Mouse (Mus musculus): ENCODE measurements around the gene Ap1m2. TPM values are rescaled to one million over a fixed set of nuclear protein-coding genes. Genes with fewer than 3 reads are reported as not detected.
A peak's percentile ranks its signal among the peaks of the same experiment; 100 is the strongest.

Ap1m2 gene
- polyA plus RNA-seq (2014; fragmentation: Nextera tagmentation; extraction: Ambion mirVana), result 15.9 and 16.3 TPM in 2 replicates

- Histone ChIP-seq H3K27ac (replicated peaks; ENCODE audit: low read depth, low read length) (no peak within 1 kb of the TSS), H3K9ac (replicated peaks; ENCODE audit: low read length) (0 out of 2 replicates have a peak within 1 kb of the TSS, but pooled peaks have one; percentile 22)
- DNase-seq (ENCODE audit: low spot score), result peak; percentile 46
These were observed at the start of gene Ap1m2 for GRCm38 (mm10) chr9:21312134-21312533. Ap1m2 (minus strand) TSS chr9:21312337.

DNA sequence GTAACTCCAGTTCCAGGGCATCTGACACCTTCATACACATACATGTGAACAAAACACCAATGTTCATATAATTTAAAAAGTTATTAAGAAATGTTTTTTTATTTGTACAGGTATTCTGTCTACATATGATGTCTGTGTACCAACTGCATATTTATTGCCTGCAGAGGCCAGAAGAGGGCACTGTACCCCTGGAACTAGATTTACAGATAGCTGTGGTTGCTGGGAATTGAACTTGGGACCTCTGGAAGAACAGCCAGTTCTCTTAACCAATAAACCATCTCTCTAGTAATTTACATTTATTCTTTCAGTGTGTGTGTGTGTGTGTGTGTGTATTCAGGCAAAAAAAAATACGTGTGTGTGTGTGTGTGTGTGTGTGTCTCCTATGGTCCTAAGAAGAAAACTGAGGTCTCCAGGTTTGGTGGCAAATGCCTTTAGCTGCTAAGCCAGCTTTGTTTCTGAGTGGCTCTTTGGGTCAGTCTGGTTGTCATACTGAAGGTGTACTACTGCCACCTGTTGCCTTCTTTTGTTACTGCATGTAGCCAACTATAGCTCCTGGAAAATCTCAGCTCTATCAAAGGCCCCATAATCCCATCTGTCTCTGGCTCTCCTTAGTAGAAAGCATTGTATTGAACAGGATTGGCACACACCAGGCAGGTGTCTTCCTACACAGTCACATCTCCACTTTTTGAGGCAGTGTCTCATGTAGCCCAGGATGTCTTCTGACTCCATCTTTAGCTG is 45.0 kb upstream of the Ap1m2 start:
- H3K4me2 ChIP-seq (ENCODE audit: low read depth, low read length), result no peak overlapping the region
- 3% methylated on average over 1 of the region's 1 CpGs for WGBS
- H3K27me3 ChIP-seq (ENCODE audit: control insufficient read depth, insufficient read depth, low read length), result no peaks in the 10 kb centered on the region
- no peaks in the 10 kb centered on the region for H3K9me3 ChIP-seq (replicated peaks; ENCODE audit: control insufficient read depth, low read length)
- no peak overlapping the region for H3K4me3 ChIP-seq (ENCODE audit: low read depth, low read length)
- DNase-seq (ENCODE audit: low spot score) (peak; percentile 91), ATAC-seq (replicated peaks; ENCODE audit: insufficient number of reproducible peaks, low FRiP score, low TSS enrichment, low read depth) (no peak)
- no peaks in the 10 kb centered on the region for H3K36me3 ChIP-seq (replicated peaks; ENCODE audit: control insufficient read depth, insufficient read depth, low read depth, low read length)
- no peak overlapping the region for H3K27ac ChIP-seq (replicated peaks; ENCODE audit: low read depth, low read length)
- H3K9ac ChIP-seq (replicated peaks; ENCODE audit: low read length), result no peak overlapping the region
- H3K4me1 ChIP-seq (ENCODE audit: control insufficient read depth, insufficient read depth, low read length), result peaks cover 7% of the 10 kb centered on the region; the same call in 1 of the 2 replicates

More at GRCm38 (mm10) chr9:21312134-21312533, at the start of gene Ap1m2:
- H3K9me3 ChIP-seq (replicated peaks; ENCODE audit: control insufficient read depth, low read length), result no peaks in the 10 kb centered on the region
- H3K4me2 ChIP-seq (ENCODE audit: low read depth, low read length), result peak within 1 kb of the TSS; percentile 20
- ATAC-seq (replicated peaks; ENCODE audit: insufficient number of reproducible peaks, low FRiP score, low TSS enrichment, low read depth), result no peak
- no peaks in the 10 kb centered on the region for H3K36me3 ChIP-seq (replicated peaks; ENCODE audit: control insufficient read depth, insufficient read depth, low read depth, low read length)
- peaks cover 13% of the 10 kb centered on the region for H3K27me3 ChIP-seq (ENCODE audit: control insufficient read depth, insufficient read depth, low read length)
- H3K4me3 ChIP-seq (ENCODE audit: low read depth, low read length), result peak within 1 kb of the TSS; percentile 25
- no peaks in the 10 kb centered on the region for H3K4me1 ChIP-seq (ENCODE audit: control insufficient read depth, insufficient read depth, low read length)
- WGBS, result 7% methylated on average over 35 of the region's 35 CpGs

- Histone ChIP-seq H3K4me3 (ENCODE audit: low read depth, low read length) (no peak overlapping the region), H3K9ac (replicated peaks; ENCODE audit: low read length) (no peak overlapping the region), H3K27me3 (ENCODE audit: control insufficient read depth, insufficient read depth, low read length) (no peaks in the 10 kb centered on the region), H3K27ac (replicated peaks; ENCODE audit: low read depth, low read length) (no peak overlapping the region), H3K4me2 (ENCODE audit: low read depth, low read length) (no peak overlapping the region), H3K4me1 (ENCODE audit: control insufficient read depth, insufficient read depth, low read length) (peaks cover 7% of the 10 kb centered on the region; the same call in 1 of the 2 replicates), H3K9me3 (replicated peaks; ENCODE audit: control insufficient read depth, low read length) (no peaks in the 10 kb centered on the region), H3K36me3 (replicated peaks; ENCODE audit: control insufficient read depth, insufficient read depth, low read depth, low read length) (no peaks in the 10 kb centered on the region)
- WGBS, result 90% methylated on average over 6 of the region's 6 CpGs
- ATAC-seq (replicated peaks; ENCODE audit: insufficient number of reproducible peaks, low FRiP score, low TSS enrichment, low read depth), result no peak
- DNase-seq (ENCODE audit: low spot score), result no peak
These were observed 42.7 kb upstream of the Ap1m2 start for GRCm38 (mm10) chr9:21354796-21355195.

GRCm38 (mm10) chr9:21353373-21353686 is 41.2 kb upstream of the Ap1m2 start:
- Histone ChIP-seq H3K36me3 (replicated peaks; ENCODE audit: control insufficient read depth, insufficient read depth, low read depth, low read length) (no peaks in the 10 kb centered on the region; the same call in 1 of the 2 replicates), H3K9me3 (replicated peaks; ENCODE audit: control insufficient read depth, low read length) (no peaks in the 10 kb centered on the region), H3K4me1 (ENCODE audit: control insufficient read depth, insufficient read depth, low read length) (peaks cover 7% of the 10 kb centered on the region; the same call in 1 of the 2 replicates), H3K27me3 (ENCODE audit: control insufficient read depth, insufficient read depth, low read length) (no peaks in the 10 kb centered on the region), H3K27ac (replicated peaks; ENCODE audit: low read depth, low read length) (peak overlapping the region; percentile 25; the same call in 1 of the 2 replicates), H3K9ac (replicated peaks; ENCODE audit: low read length) (peak overlapping the region; percentile 32; the same call in 1 of the 2 replicates), H3K4me2 (ENCODE audit: low read depth, low read length) (no peak overlapping the region), H3K4me3 (ENCODE audit: low read depth, low read length) (no peak overlapping the region)
- ATAC-seq (replicated peaks; ENCODE audit: insufficient number of reproducible peaks, low FRiP score, low TSS enrichment, low read depth) (no peak), DNase-seq (ENCODE audit: low spot score) (peak; percentile 46)
- WGBS, result 35% methylated on average over 2 of the region's 2 CpGs

DNA sequence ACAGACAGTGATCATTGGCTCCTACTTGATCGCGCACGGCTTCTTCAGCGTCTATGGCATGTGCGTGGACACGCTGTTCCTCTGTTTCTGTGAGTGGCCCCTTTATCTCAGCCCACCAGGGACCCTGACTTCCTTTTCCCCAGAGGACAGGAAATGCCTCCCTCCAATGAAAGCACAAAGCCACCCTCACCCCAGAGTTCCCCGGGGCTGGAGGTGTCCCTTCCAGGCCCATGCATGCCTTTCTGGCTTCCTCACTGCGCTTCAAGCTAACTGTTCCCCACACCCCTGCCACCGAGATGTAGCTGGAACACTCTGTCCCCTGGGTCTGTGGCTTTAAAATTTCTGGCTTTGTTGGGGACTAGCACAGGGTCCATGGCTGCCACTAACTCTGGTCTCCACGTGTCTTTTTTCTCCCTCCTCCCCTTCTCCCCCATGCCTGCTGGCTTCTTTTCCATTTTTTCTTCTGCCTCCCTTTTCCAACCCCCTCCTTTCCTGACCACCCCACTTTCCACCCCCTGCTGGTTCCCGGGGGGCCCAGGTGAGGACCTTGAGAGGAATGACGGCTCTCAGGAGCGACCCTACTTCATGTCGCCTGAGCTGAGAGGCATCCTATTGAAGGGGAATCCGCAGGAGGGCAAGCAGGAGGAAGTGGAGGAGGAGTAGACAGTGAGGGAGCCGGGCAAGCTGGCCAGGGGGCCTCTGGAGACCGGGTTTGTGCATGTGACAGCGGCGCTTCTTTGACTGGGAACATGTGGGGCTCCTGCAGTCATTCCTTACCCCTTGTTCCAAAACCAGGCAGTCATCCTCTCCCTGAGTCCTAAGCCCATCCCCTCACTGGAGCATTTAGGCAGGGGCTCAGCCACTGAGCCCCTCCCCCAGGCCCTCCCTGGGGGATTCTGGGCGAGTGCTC is 40.6 kb upstream of the Ap1m2 start:
- H3K4me3 ChIP-seq (ENCODE audit: low read depth, low read length), result no peak overlapping the region
- ATAC-seq (replicated peaks; ENCODE audit: insufficient number of reproducible peaks, low FRiP score, low TSS enrichment, low read depth), result 0 out of 2 replicates have a peak, but pooled peaks have one; percentile 35

DNA sequence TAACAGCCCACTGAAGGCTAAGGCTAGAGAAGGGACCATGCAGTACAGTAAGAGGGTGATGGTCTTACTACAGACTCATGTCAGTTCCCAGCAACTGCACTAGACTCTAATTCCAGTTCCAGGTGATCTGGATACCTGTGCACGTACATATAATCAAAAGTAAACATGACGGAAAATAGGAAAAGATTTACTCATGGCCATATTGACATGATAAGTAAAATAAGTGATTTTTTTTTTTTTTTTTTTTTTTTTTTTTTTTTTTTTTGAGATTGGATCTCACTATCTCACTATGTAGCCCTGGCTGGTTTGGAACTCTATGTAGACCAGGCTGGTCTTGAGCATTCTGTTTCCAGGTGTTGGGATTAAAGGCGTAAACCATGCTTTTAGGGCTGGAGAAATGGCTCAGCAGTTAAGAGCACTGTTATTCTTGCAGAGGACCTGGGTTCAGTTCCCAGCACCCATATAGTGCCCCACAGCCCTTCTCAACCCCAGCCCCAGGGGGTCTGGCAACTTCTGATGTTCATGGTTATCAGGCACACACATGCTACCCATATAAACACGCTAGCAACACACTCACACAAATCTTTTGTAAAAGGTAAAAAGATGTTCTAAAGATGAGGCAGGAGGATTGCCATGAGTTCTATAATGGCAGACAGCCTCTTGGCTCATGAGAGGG is 39.7 kb upstream of the Ap1m2 start:
- DNase-seq (ENCODE audit: low spot score) (no peak), ATAC-seq (replicated peaks; ENCODE audit: insufficient number of reproducible peaks, low FRiP score, low TSS enrichment, low read depth) (no peak)
- no peaks in the 10 kb centered on the region for H3K9me3 ChIP-seq (replicated peaks; ENCODE audit: control insufficient read depth, low read length)
- no peak overlapping the region for H3K27ac ChIP-seq (replicated peaks; ENCODE audit: low read depth, low read length)
- H3K4me2 ChIP-seq (ENCODE audit: low read depth, low read length), result no peak overlapping the region
- no peak overlapping the region for H3K9ac ChIP-seq (replicated peaks; ENCODE audit: low read length)
- no peak overlapping the region for H3K4me3 ChIP-seq (ENCODE audit: low read depth, low read length)
- WGBS, result 93% methylated on average over 4 of the region's 4 CpGs
- no peaks in the 10 kb centered on the region; the same call in 1 of the 2 replicates for H3K36me3 ChIP-seq (replicated peaks; ENCODE audit: control insufficient read depth, insufficient read depth, low read depth, low read length)
- peaks cover 7% of the 10 kb centered on the region; the same call in 1 of the 2 replicates for H3K4me1 ChIP-seq (ENCODE audit: control insufficient read depth, insufficient read depth, low read length)
- no peaks in the 10 kb centered on the region for H3K27me3 ChIP-seq (ENCODE audit: control insufficient read depth, insufficient read depth, low read length)

More for the DNA sequence above, 40.6 kb upstream of the Ap1m2 start:
- Histone ChIP-seq H3K4me1 (ENCODE audit: control insufficient read depth, insufficient read depth, low read length) (peaks cover 7% of the 10 kb centered on the region; the same call in 1 of the 2 replicates), H3K27me3 (ENCODE audit: control insufficient read depth, insufficient read depth, low read length) (no peaks in the 10 kb centered on the region), H3K27ac (replicated peaks; ENCODE audit: low read depth, low read length) (peak overlapping the region; percentile 25), H3K9ac (replicated peaks; ENCODE audit: low read length) (peak overlapping the region; percentile 32), H3K36me3 (replicated peaks; ENCODE audit: control insufficient read depth, insufficient read depth, low read depth, low read length) (no peaks in the 10 kb centered on the region; the same call in 1 of the 2 replicates), H3K4me2 (ENCODE audit: low read depth, low read length) (no peak overlapping the region), H3K9me3 (replicated peaks; ENCODE audit: control insufficient read depth, low read length) (no peaks in the 10 kb centered on the region)
- DNase-seq (ENCODE audit: low spot score), result no peak
- 25% methylated on average over 20 of the region's 20 CpGs for WGBS

DNA sequence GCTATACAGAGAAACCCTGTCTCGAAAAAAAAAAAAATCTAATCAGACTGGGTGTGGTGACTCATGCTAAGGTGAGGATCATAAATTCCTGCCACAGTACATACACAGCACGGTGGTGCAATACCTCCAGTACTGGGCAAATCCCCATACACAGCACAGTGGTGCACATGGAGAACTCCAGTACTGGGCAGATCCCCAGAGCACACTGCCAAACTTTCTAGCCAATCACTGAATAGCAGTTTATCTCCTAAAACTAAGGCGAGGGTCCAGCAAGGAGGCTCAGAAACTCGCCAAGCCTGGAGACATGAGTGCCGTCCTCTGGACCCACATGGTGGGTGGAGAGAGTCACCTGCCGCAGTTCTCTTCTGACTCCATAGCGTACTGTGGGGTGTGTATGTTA is 39.0 kb upstream of the Ap1m2 start:
- Histone ChIP-seq H3K27me3 (ENCODE audit: control insufficient read depth, insufficient read depth, low read length) (no peaks in the 10 kb centered on the region), H3K9ac (replicated peaks; ENCODE audit: low read length) (no peak overlapping the region), H3K9me3 (replicated peaks; ENCODE audit: control insufficient read depth, low read length) (no peaks in the 10 kb centered on the region), H3K4me3 (ENCODE audit: low read depth, low read length) (no peak overlapping the region), H3K4me2 (ENCODE audit: low read depth, low read length) (no peak overlapping the region), H3K4me1 (ENCODE audit: control insufficient read depth, insufficient read depth, low read length) (peaks cover 7% of the 10 kb centered on the region; the same call in 1 of the 2 replicates), H3K36me3 (replicated peaks; ENCODE audit: control insufficient read depth, insufficient read depth, low read depth, low read length) (no peaks in the 10 kb centered on the region; the same call in 1 of the 2 replicates), H3K27ac (replicated peaks; ENCODE audit: low read depth, low read length) (no peak overlapping the region)
- ATAC-seq (replicated peaks; ENCODE audit: insufficient number of reproducible peaks, low FRiP score, low TSS enrichment, low read depth) (no peak), DNase-seq (ENCODE audit: low spot score) (no peak)
- 92% methylated on average over 7 of the region's 7 CpGs for WGBS

All from embryonic facial prominence, embryonic 11.5 days (tissue).